Mouse (Mus musculus) MEL (cell line): ENCODE data around the gene Slc9a3r2. TPM values are rescaled to one million over a fixed set of nuclear protein-coding genes. Genes with fewer than 3 reads are reported as not detected.

Experiments used
- DNase-seq: peaks from one replicate; pipeline ENCODE4 v3.0.0; 2011; ENCODE audit warnings: low read depth, low spot score
- H3K27ac ChIP-seq: 2 replicates; pipeline ENCODE4 v1.5.1; 2012; ENCODE audit warnings: low read depth, mild to moderate bottlenecking, control low read depth, low read length, moderate library complexity; ENCODE audit not compliant: control insufficient read depth
- H3K27me3 ChIP-seq, 2 experiments: fragments of 150-350 bp in 1 of 2; sonication (generic) in 1 of 2; 2 replicates each; pipeline ENCODE4 v1.6.1; 2012; ENCODE audit warnings: low read length in 2 of 2, mild to moderate bottlenecking in 2 of 2, improper control_type of control experiment in 1 of 2, moderate library complexity in 1 of 2; ENCODE audit not compliant: insufficient read depth in 2 of 2, control insufficient read depth in 1 of 2
- H3K36me3 ChIP-seq, 2 experiments: 2 replicates each; pipeline ENCODE4 v1.6.1; 2012 to 2014; ENCODE audit warnings: low read length in 2 of 2, improper control_type of control experiment in 1 of 2, inconsistent platforms in 1 of 2, mild to moderate bottlenecking in 1 of 2; ENCODE audit not compliant: insufficient read depth in 2 of 2, control insufficient read depth in 1 of 2
- H3K4me1 ChIP-seq, 2 experiments: fragments of 150-350 bp in 1 of 2; sonication (generic) in 1 of 2; 2 replicates each; pipeline ENCODE4 v1.6.1; 2012; ENCODE audit warnings: low read length in 2 of 2, improper control_type of control experiment in 1 of 2, mild to moderate bottlenecking in 1 of 2; ENCODE audit not compliant: insufficient read depth in 2 of 2, control insufficient read depth in 1 of 2
- H3K4me3 ChIP-seq, 2 experiments: fragments of 150-350 bp in 1 of 2; sonication (generic) in 1 of 2; 2 replicates each; pipeline ENCODE4 v1.5.1; 2012; ENCODE audit warnings: low read depth in 2 of 2, low read length in 2 of 2, mild to moderate bottlenecking in 2 of 2, moderate library complexity in 2 of 2, control low read depth in 1 of 2, improper control_type of control experiment in 1 of 2; ENCODE audit not compliant: control insufficient read depth in 1 of 2, insufficient read depth in 1 of 2
- H3K79me2 ChIP-seq: 2 replicates; pipeline ENCODE4 v1.6.1; 2012; ENCODE audit warnings: mild to moderate bottlenecking, low read length, moderate library complexity; ENCODE audit not compliant: control insufficient read depth, poor library complexity, insufficient read depth
- H3K9ac ChIP-seq: 2 replicates; pipeline ENCODE4 v1.6.1; 2012; ENCODE audit warnings: low read depth, mild to moderate bottlenecking, control low read depth, low read length, moderate library complexity; ENCODE audit not compliant: control insufficient read depth, poor library complexity, severe bottlenecking
- H3K9me3 ChIP-seq: fragments of 150-350 bp; sonication (generic); replicated peaks from 2 replicates; pipeline ENCODE4 v1.6.1; 2012; ENCODE audit warnings: mild to moderate bottlenecking, low read length, improper control_type of control experiment, moderate library complexity; ENCODE audit not compliant: insufficient read depth
- ELF1 ChIP-seq: IDR thresholded peaks from 2 replicates; pipeline ENCODE4 v1.6.1; 2014; ENCODE audit warnings: low read depth, mild to moderate bottlenecking, inconsistent platforms, low read length, improper control_type of control experiment, moderate library complexity
- EP300 ChIP-seq, 2 experiments: IDR thresholded peaks; 2 replicates each; pipeline ENCODE4 v1.6.1; 2011; ENCODE audit warnings: improper control_type of control experiment in 2 of 2, low read length in 2 of 2, low read depth in 1 of 2, mild to moderate bottlenecking in 1 of 2
- GATA1 ChIP-seq: IDR thresholded peaks from 2 replicates; pipeline ENCODE4 v1.6.1; 2011; ENCODE audit warnings: low read depth, low read length, improper control_type of control experiment
- JUND ChIP-seq: IDR thresholded peaks from 2 replicates; pipeline ENCODE4 v1.6.1; 2011; ENCODE audit warnings: low read depth, mild to moderate bottlenecking, improper control_type of control experiment, low read length
- MAFK ChIP-seq: IDR thresholded peaks from 2 replicates; pipeline ENCODE4 v1.6.1; 2011; ENCODE audit warnings: low read depth, mild to moderate bottlenecking, low read length, improper control_type of control experiment, borderline replicate concordance
- MAX ChIP-seq: IDR thresholded peaks from 2 replicates; pipeline ENCODE4 v1.6.1; 2011; ENCODE audit warnings: low read length, improper control_type of control experiment
- MAZ ChIP-seq: IDR thresholded peaks from 2 replicates; pipeline ENCODE4 v1.6.1; 2012; ENCODE audit warnings: low read depth, mild to moderate bottlenecking, inconsistent platforms, low read length, improper control_type of control experiment
- MYB ChIP-seq: IDR thresholded peaks from 2 replicates; pipeline ENCODE4 v1.6.1; 2011; ENCODE audit warnings: mild to moderate bottlenecking, low read depth, low read length, improper control_type of control experiment
- MYC ChIP-seq: IDR thresholded peaks from 2 replicates; pipeline ENCODE4 v1.6.1; 2011; ENCODE audit warnings: low read depth, mild to moderate bottlenecking, low read length, improper control_type of control experiment, moderate library complexity
- POLR2AphosphoS2 ChIP-seq: IDR thresholded peaks from 2 replicates; pipeline ENCODE4 v1.6.1; 2011; ENCODE audit warnings: low read length, improper control_type of control experiment
- SIN3A ChIP-seq: IDR thresholded peaks from 2 replicates; pipeline ENCODE4 v1.6.1; 2012; ENCODE audit warnings: low read length, improper control_type of control experiment, inconsistent platforms
- SMC3 ChIP-seq: IDR thresholded peaks from 2 replicates; pipeline ENCODE4 v1.6.1; 2011; ENCODE audit warnings: low read depth, low read length, improper control_type of control experiment
- TBP ChIP-seq: IDR thresholded peaks from 2 replicates; pipeline ENCODE4 v1.8.0; 2011; ENCODE audit warnings: low read depth, low read length, improper control_type of control experiment
- TCF12 ChIP-seq: IDR thresholded peaks from 2 replicates; pipeline ENCODE4 v1.6.1; 2014; ENCODE audit warnings: low read depth, mild to moderate bottlenecking, inconsistent platforms, low read length, improper control_type of control experiment, moderate library complexity
- USF1 ChIP-seq: IDR thresholded peaks from 2 replicates; pipeline ENCODE4 v1.6.1; 2014; ENCODE audit warnings: low read depth, mild to moderate bottlenecking, inconsistent platforms, low read length, improper control_type of control experiment, moderate library complexity
- USF2 ChIP-seq, 2 experiments: IDR thresholded peaks; 2 replicates each; pipeline ENCODE4 v1.6.1; 2011 to 2012; ENCODE audit warnings: improper control_type of control experiment in 2 of 2, low read length in 2 of 2, borderline replicate concordance in 1 of 2, inconsistent platforms in 1 of 2, low read depth in 1 of 2, mild to moderate bottlenecking in 1 of 2; ENCODE audit not compliant: insufficient read depth in 1 of 2
- ZC3H11A ChIP-seq: IDR thresholded peaks from 2 replicates; pipeline ENCODE4 v1.6.1; 2012; ENCODE audit warnings: low read depth, mild to moderate bottlenecking, inconsistent platforms, low read length, improper control_type of control experiment
- ZKSCAN1 ChIP-seq: IDR thresholded peaks from 2 replicates; pipeline ENCODE4 v1.6.1; 2012; ENCODE audit warnings: low read depth, mild to moderate bottlenecking, inconsistent platforms, low read length, improper control_type of control experiment, moderate library complexity
- ZNF384 ChIP-seq: IDR thresholded peaks from 2 replicates; pipeline ENCODE4 v1.6.1; 2012; ENCODE audit warnings: low read depth, mild to moderate bottlenecking, inconsistent platforms, low read length, improper control_type of control experiment
- polyA plus RNA-seq, 2 experiments: library from polyadenylated mRNA; stranded (reverse) in 1 of 2; unstranded in 1 of 2; fragments of >175 nt in 1 of 2; fragments of >200 nt in 1 of 2; gene quantifications; 2 replicates each; pipeline versions ENCODE4 v1.2.1 to v1.2.4; 2012; ENCODE audit warnings: low replicate concordance in 2 of 2, low read depth in 1 of 2; ENCODE audit not compliant: insufficient read length in 2 of 2, insufficient read depth in 1 of 2, missing spikeins in 1 of 2
- total RNA-seq: library from RNA; depleted of rRNA; stranded (reverse); fragments of 300-350 nt; gene quantifications from 2 replicates; pipeline ENCODE4 v1.2.3, GENCODE M21; 2012

Slc9a3r2 gene
- total and polyA plus RNA-seq, 3 experiments, result 0.96 to 3.5 TPM; not detected in 1

DNA sequence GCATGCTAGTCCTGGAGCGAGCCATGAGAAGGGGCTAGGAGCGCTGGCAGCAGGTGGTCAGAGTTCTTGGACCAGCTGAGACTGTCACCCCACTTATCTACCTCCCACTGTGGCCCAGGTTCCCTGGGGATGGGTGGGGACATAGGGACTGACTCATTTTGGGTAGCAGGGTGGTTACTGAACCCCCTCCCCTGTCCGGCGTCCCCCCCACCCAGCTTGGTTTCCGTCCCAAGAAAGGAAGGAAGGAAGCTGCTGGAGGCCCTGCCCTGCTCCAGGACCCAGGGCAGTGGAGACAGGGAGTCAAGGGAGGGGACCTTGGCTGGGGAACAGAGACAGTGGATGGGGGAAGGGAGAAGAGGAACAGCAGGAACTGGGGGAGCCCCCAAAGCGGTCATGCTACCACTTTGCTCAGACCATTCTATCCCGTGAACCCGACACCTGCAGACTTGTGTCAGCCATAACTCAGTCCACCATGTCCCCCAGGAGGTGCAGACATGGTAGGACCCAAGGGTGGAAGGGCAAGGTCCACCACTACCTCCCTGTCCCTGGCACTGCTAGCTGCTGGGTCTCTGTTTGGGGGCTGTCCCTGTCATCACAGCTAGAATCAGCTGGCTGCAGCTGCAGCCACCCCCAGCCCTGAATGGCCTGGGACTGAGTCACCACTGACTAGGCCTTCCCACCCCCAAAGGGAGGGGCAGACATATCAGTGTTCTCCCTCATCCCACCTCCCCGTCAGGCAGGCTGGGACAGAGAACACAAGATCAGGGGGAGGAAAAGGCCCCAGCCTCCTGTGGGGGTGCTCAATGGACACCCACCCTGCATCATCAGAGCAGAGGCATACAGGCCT is 5.0 kb downstream of the Slc9a3r2 start:
- Histone ChIP-seq H3K27me3 (peaks cover 2 to 12% of the 10 kb centered on the region in 2 experiments; a peak in 3 of 4 replicates), H3K4me3 (no peak overlapping the region), H3K9me3 (no peaks in the 10 kb centered on the region), H3K36me3 (no peaks in the 10 kb centered on the region), H3K4me1 (no peaks in the 10 kb centered on the region)
- TF ChIP-seq MAX, result no peak
- no peak for TF ChIP-seq MAFK
- TF ChIP-seq EP300 (IDR thresholded peaks at IDR 0.05; ENCODE audit: low read depth in 1 of 2, low read length in 2 of 2), result no peak
- no peak for TF ChIP-seq MAZ
- TF ChIP-seq MYC, result no peak
- no peak for TF ChIP-seq POLR2AphosphoS2
- no peak for TF ChIP-seq ZKSCAN1
- TF ChIP-seq USF1, result no peak
- no peak for TF ChIP-seq SMC3
- no peak for TF ChIP-seq USF2 (IDR thresholded peaks at IDR 0.05; ENCODE audit: borderline replicate concordance in 1 of 2, insufficient read depth in 1 of 2, low read depth in 1 of 2, low read length in 2 of 2)
- TF ChIP-seq ELF1, result no peak
- TF ChIP-seq JUND, result no peak
- no peak for TF ChIP-seq ZC3H11A
- TF ChIP-seq, all 39 proteins: peak for 0
- H3K27ac ChIP-seq, result no peak overlapping the region
- no peak for DNase-seq
- no peaks in the 10 kb centered on the region for H3K79me2 ChIP-seq
- no peak overlapping the region for H3K9ac ChIP-seq

DNA sequence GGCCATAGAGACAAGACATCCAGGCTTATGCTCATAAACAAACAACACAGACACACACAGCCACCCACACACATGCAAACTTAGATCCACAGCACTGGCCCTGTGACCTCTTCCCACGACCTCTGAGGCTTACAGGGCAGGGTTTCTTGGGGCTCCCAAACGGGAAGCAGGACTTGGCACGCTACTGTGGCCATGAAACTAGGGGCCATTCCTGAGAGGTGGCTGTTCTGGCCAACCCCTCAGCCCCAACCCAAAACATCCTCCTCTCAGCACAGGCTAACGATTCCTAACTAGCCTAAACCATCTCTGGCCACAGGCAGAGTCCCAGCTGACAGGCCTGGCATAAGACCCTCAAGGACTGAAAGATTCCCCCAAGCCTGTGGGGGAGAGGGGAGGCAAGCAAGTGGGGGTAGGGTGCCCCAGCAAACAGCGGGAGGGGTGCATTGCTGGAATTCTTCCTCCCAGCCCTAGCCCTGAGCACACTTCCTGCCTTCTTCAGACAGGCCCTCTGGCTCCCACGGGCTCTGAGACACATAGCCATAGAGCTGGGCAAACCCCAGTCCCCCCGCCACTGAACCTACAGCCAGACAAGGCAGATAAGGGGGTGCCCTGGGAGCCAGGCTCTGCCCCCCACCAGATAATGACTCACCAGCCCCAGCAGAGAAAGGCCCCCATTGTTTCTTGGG is 6.0 kb downstream of the Slc9a3r2 start:
- DNase-seq, result no peak
- Histone ChIP-seq H3K9me3 (no peaks in the 10 kb centered on the region), H3K79me2 (no peaks in the 10 kb centered on the region), H3K36me3 (no peaks in the 10 kb centered on the region), H3K9ac (no peak overlapping the region), H3K4me3 (no peak overlapping the region), H3K4me1 (no peaks in the 10 kb centered on the region), H3K27me3 (peaks cover 2 to 4% of the 10 kb centered on the region in 2 experiments; a peak in 2 of 4 replicates), H3K27ac (no peak overlapping the region)
- no peak for TF ChIP-seq GATA1
- TF ChIP-seq TBP, result no peak
- no peak for TF ChIP-seq MYB
- TF ChIP-seq JUND, result no peak
- no peak for TF ChIP-seq USF2 (IDR thresholded peaks at IDR 0.05; ENCODE audit: borderline replicate concordance in 1 of 2, insufficient read depth in 1 of 2, low read depth in 1 of 2, low read length in 2 of 2)
- no peak for TF ChIP-seq ZNF384
- TF ChIP-seq SIN3A, result no peak
- no peak for TF ChIP-seq TCF12
- no peak for TF ChIP-seq ZKSCAN1
